Mouse (Mus musculus): ENCODE measurements around the gene Glb1.
A peak's percentile ranks its signal among the peaks of the same experiment; 100 is the strongest.
"Not testable (repeated sequence)": the region's sequence is repeated elsewhere in the genome, so short reads cannot be mapped to it uniquely, and the experiment has no call there.

The Glb1 gene

GRCm38 (mm10) chr9:114496469-114496868 is 95.6 kb downstream of the Glb1 start:
- DNase-seq (ENCODE audit: extremely low read depth, insufficient read length, low spot score): no peak

DNA sequence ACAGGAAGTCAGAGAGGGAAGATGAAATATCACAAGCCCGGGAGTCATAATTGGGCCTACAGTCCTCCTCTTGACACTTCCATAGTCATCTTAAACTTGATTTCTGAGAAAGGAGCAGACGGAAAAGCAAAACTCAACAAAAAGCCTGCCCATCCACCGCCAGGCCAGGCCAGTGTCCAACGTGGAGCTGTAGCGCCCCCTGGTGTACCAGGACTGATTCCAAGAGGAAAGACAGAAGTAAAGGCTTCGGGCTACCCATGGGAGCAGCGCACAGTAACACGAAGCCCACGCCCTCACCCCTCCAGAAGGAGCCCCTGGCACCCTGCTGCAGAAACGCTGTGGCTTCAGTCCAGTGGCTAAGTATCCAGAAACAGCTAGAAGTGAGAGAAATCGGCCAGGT is 97.3 kb downstream of the Glb1 start:
- DNase-seq (ENCODE audit: extremely low read depth, insufficient read length, low spot score): peak; percentile 67

- peak; percentile 31 for DNase-seq (ENCODE audit: extremely low read depth, insufficient read length, low spot score)
Measured at GRCm38 (mm10) chr9:114499783-114500515, 99.1 kb downstream of the Glb1 start.

GRCm38 (mm10) chr9:114501111-114501510 is 100.2 kb downstream of the Glb1 start:
- DNase-seq (ENCODE audit: extremely low read depth, insufficient read length, low spot score): peak; percentile 40

DNA sequence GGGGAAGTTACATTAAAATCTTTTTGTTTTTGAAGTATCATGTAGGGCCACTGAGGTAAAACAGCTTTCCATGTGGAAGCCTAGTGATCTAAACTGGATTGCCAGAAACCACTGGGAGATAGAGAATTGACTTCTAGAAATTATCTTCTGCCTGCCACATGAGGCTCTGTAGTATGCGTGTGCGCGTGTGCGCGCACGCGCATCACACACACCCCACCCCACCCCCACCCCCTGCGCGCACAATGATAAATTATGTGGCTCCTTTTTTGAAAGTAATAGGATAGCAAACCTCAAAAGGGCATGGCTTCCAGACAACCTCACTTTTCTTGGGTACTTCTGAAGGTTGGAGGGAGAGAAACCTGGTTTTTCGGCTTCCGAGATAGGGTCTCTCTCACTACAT is 101.0 kb downstream of the Glb1 start:
- no peak for DNase-seq (ENCODE audit: extremely low read depth, insufficient read length, low spot score)

GRCm38 (mm10) chr9:114502711-114503427 is 102.0 kb downstream of the Glb1 start:
- DNase-seq (ENCODE audit: extremely low read depth, insufficient read length, low spot score): peak; percentile 75

DNA sequence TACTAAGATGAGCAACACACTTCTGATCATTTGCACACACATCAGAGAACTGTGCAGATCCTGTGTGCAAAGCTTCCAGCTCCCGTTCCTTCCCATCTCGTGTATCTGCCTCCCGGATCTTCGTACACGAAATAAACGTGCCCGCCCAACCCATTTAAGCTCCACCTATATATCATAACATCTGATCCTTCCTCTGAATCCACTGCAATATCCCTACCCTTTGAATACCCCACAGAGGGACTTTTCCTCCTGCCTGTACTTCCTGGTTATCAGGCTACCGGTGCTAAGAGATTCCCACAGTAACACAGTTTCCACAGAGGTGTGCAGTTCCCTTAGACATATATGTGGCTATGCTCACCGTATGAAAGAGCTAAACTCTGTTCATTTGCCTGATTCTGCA is 103.9 kb downstream of the Glb1 start, which contains the start of gene Ccr4:
TSS of gene Ccr4 (minus strand) at position 101 of the 400 bp plus-strand sequence.
- DNase-seq (ENCODE audit: extremely low read depth, insufficient read length, low spot score): no peak

DNA sequence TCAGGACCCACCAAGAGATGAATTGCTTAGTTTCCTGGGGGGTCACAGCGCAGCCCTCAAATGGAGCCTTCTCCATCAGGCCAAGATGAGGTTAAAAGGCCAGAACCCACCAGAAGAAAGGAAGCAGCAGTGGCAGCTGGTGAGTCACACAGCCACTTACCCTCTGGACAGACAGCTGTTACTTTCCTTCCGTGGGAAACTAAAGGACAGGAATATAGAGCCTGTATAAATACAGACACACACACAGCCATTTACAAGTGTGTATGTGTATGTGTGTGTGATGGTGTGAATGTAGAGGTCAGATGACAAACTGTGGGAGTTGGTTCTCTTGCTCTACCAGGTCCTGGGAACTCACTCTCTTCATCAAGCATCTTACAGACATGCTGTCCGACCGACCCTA is 105.7 kb downstream of the Glb1 start:
- DNase-seq (ENCODE audit: extremely low read depth, insufficient read length, low spot score): no peak

DNA sequence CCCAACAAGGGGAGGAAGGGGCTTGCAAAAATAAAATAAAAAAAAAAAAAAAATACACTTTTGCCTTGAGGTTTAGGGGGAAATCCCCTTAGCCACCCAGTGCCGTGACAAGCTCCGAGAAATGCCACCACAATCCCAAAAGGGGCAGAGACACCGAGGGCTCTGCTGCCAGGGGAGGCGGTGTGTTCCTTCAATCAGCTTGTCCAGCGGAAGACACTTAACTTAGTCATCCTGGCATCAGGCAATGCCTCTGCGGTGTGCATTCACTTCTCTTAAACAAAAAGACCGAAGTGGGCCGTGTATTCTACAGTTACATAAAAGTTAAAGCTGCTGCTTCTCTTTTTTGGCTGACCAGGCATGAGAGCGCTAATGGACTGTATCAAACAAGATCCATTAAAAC is 106.5 kb downstream of the Glb1 start:
- peak; percentile 72 for DNase-seq (ENCODE audit: extremely low read depth, insufficient read length, low spot score)

GRCm38 (mm10) chr9:114509785-114510184 is 108.9 kb downstream of the Glb1 start:
- DNase-seq (ENCODE audit: extremely low read depth, insufficient read length, low spot score): no peak

- no peak for DNase-seq (ENCODE audit: extremely low read depth, insufficient read length, low spot score)
Measured at GRCm38 (mm10) chr9:114512831-114513230, 112.0 kb downstream of the Glb1 start.

- no peak for DNase-seq (ENCODE audit: extremely low read depth, insufficient read length, low spot score)
Measured at GRCm38 (mm10) chr9:114515364-114515763, 114.5 kb downstream of the Glb1 start, which contains the start of gene C130032M10Rik. TSS of gene C130032M10Rik (plus strand) at chr9:114515697.

GRCm38 (mm10) chr9:114517924-114518497 is 117.1 kb downstream of the Glb1 start:
- DNase-seq (ENCODE audit: extremely low read depth, insufficient read length, low spot score): no peak

DNA sequence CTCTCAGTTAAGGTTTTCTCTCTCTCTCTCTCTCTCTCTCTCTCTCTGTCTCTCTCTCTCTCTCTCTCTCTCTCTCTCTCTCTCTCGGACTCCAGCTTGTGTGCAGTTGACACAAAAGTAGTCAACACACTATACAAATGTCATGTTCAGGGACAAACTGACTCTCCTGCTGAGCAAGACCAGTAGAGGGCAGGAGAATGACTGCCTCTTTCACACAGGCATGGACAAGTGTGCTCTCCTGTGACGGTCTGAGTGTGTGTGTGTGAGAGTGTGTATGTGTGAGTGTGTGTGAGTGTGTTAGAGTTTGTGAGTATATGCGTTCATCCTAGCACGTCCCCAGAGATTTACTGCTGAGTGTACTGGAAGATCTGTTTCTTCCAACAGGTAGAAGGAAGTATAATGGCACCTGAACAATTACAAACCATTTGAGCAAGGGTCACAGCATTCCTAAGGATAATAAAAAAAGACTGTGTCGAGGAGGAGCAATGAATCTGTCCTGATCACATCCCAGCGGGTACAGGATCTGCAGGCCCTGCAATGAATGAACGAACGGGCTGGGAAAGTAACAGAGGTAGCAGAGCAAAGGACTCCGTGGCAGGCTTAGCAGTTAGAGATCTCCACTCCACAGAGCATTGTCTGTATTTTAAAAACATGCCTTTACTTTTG is 118.1 kb downstream of the Glb1 start:
- no peak for DNase-seq (ENCODE audit: extremely low read depth, insufficient read length, low spot score)

- DNase-seq (ENCODE audit: extremely low read depth, insufficient read length, low spot score): not testable (repeated sequence)
Measured at GRCm38 (mm10) chr9:114520529-114520928, 119.7 kb downstream of the Glb1 start.

DNA sequence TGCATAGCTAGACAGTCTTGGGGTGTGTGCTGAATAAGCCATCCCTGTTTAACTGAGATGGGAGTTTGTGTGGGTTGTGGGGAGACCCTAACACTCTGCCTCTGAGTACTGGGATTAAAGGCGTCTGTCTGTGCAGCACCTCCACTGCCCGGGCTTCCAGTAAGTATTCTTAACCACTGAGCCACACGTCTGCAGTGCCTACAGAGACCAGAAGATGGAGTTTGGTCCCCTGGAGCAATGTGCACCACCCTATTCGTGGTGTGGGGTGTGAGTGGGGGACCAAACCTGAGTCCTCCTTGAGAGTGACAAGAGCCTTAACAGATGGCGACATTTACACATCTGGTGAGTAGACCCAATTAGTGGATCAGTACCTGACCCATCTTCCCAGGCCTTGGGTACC is 121.2 kb downstream of the Glb1 start:
- DNase-seq (ENCODE audit: extremely low read depth, insufficient read length, low spot score): no peak

DNA sequence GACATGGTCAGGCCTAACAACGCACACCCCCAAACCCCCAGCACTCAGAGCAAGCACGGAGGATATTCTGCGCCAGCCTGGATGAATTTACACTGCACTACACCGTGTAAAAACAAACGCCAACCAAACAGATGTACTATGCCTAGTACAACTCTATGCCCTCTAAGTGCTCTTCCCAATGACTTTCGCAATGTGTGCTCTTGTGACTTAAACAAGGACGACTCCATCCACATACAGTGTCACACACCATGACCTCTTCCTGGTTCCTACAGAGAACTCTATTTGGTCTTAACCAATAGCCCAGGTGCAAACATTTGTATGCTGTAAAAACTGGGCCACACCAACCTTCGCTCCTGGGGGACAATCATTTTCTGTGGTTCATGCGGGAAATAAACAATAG is 121.6 kb downstream of the Glb1 start:
- DNase-seq (ENCODE audit: extremely low read depth, insufficient read length, low spot score): no peak

Data from 3134 (cell line).